Mouse (Mus musculus) stomach, embryonic 15.5 days (tissue): Measurements from ENCODE around the gene Gm20388. TPM values are rescaled to one million over a fixed set of nuclear protein-coding genes. Genes with fewer than 3 reads are reported as not detected.
"Not testable (repeated sequence)": the region's sequence is repeated elsewhere in the genome, so short reads cannot be mapped to it uniquely, and the experiment has no call there.

ENCODE experiments used
- ATAC-seq: fragments of 200-750 bp; cut with Nextera tagmentation; 2 replicates; pipeline ENCODE4 v1.8.0; 2017; ENCODE audit warnings: low read depth, moderate number of reproducible peaks, moderate TSS enrichment; ENCODE audit not compliant: insufficient read depth, low FRiP score
- H3K27ac ChIP-seq: fragments of 300-500 bp; sonication (generic); 2 replicates; pipeline ENCODE4 v1.5.1; 2015; ENCODE audit warnings: mild to moderate bottlenecking, inconsistent platforms
- H3K27me3 ChIP-seq: fragments of 300-500 bp; sonication (generic); replicated peaks from 2 replicates; pipeline ENCODE4 v1.6.1; 2015; ENCODE audit warnings: inconsistent platforms
- H3K36me3 ChIP-seq: fragments of 300-500 bp; sonication (generic); 2 replicates; pipeline ENCODE4 v1.6.1; 2015; ENCODE audit warnings: inconsistent platforms
- H3K4me1 ChIP-seq: fragments of 300-500 bp; sonication (generic); 2 replicates; pipeline ENCODE4 v1.6.1; 2015; ENCODE audit warnings: inconsistent platforms
- H3K4me2 ChIP-seq: fragments of 300-500 bp; sonication (generic); 2 replicates; pipeline ENCODE4 v1.6.1; 2015; ENCODE audit warnings: mild to moderate bottlenecking, inconsistent platforms
- H3K4me3 ChIP-seq: fragments of 300-500 bp; sonication (generic); replicated peaks from 2 replicates; pipeline ENCODE4 v1.5.1; 2015; ENCODE audit warnings: inconsistent platforms
- H3K9ac ChIP-seq: fragments of 300-500 bp; sonication (generic); 2 replicates; pipeline ENCODE4 v1.6.1; 2015; ENCODE audit warnings: inconsistent platforms
- H3K9me3 ChIP-seq: fragments of 300-500 bp; sonication (generic); 2 replicates; pipeline ENCODE4 v1.6.1; 2016; ENCODE audit warnings: inconsistent platforms
- WGBS: fragments of 180-500 bp; shearing (Covaris S2); methylation state at CpG from one replicate; pipeline ENCODE4 v1.1.7; 2015; 5-methylcytosine and 5-hydroxymethylcytosine counted together
- polyA plus RNA-seq: library from polyadenylated mRNA; unstranded; fragments of >200 nt; fragmentation: Nextera tagmentation; extraction: Ambion mirVana; gene quantifications from 2 replicates; pipeline ENCODE4 v1.2.1, GENCODE M21; 2015

Gene Gm20388
- polyA plus RNA-seq, 1 experiment from 2014 or later = not detected

- 30% methylated on average over 3 of the region's 3 CpGs for WGBS
- ATAC-seq = no peak
- H3K9ac ChIP-seq = no peak overlapping the region
- no peaks in the 10 kb centered on the region for H3K27me3 ChIP-seq
- no peak overlapping the region for H3K4me3 ChIP-seq
- H3K4me2 ChIP-seq = no peak overlapping the region
- H3K36me3 ChIP-seq = no peaks in the 10 kb centered on the region
- H3K27ac ChIP-seq = peak overlapping the region; percentile 86
- H3K9me3 ChIP-seq = no peaks in the 10 kb centered on the region
- H3K4me1 ChIP-seq = peaks cover 67% of the 10 kb centered on the region
Measured at GRCm38 (mm10) chr8:122320541-122320940, 2409.9 kb downstream of the Gm20388 start.

GRCm38 (mm10) chr8:122321455-122321921 is 2410.8 kb downstream of the Gm20388 start:
- no peak overlapping the region for H3K9ac ChIP-seq
- no peaks in the 10 kb centered on the region for H3K27me3 ChIP-seq
- peak overlapping the region; percentile 86 for H3K27ac ChIP-seq
- peak; percentile 76 for ATAC-seq
- peaks cover 74% of the 10 kb centered on the region for H3K4me1 ChIP-seq
- 60% methylated on average over 10 of the region's 10 CpGs for WGBS
- H3K4me3 ChIP-seq = no peak overlapping the region
- no peak overlapping the region for H3K4me2 ChIP-seq
- H3K36me3 ChIP-seq = no peaks in the 10 kb centered on the region
- H3K9me3 ChIP-seq = no peaks in the 10 kb centered on the region

GRCm38 (mm10) chr8:122322126-122322525 is 2411.5 kb downstream of the Gm20388 start:
- no peak overlapping the region for H3K4me3 ChIP-seq
- H3K27me3 ChIP-seq = no peaks in the 10 kb centered on the region
- H3K4me2 ChIP-seq = no peak overlapping the region
- no peaks in the 10 kb centered on the region for H3K9me3 ChIP-seq
- no peak overlapping the region for H3K9ac ChIP-seq
- peaks cover 70% of the 10 kb centered on the region for H3K4me1 ChIP-seq
- no peak for ATAC-seq
- peak overlapping the region; percentile 86 for H3K27ac ChIP-seq
- 73% methylated on average over 7 of the region's 7 CpGs for WGBS
- no peaks in the 10 kb centered on the region for H3K36me3 ChIP-seq

- Histone ChIP-seq H3K9me3 (no peaks in the 10 kb centered on the region), H3K4me2 (no peak overlapping the region), H3K27ac (peak overlapping the region; percentile 86), H3K27me3 (no peaks in the 10 kb centered on the region), H3K36me3 (no peaks in the 10 kb centered on the region; the same call in 1 of the 2 replicates), H3K4me1 (peaks cover 63% of the 10 kb centered on the region), H3K9ac (no peak overlapping the region), H3K4me3 (no peak overlapping the region)
- ATAC-seq = peak; percentile 34; the same call in 1 of the 2 replicates
- WGBS = 40% methylated on average over 11 of the region's 11 CpGs
Measured at GRCm38 (mm10) chr8:122322792-122323191, 2412.2 kb downstream of the Gm20388 start.

- not testable (repeated sequence) for H3K36me3 ChIP-seq, H3K27me3 ChIP-seq, H3K9ac ChIP-seq, H3K4me3 ChIP-seq, H3K9me3 ChIP-seq
- Histone ChIP-seq H3K4me2 (peak overlapping the region; percentile 26; the same call in 1 of the 2 replicates), H3K27ac (peak overlapping the region; percentile 86), H3K4me1 (peaks cover 53% of the 10 kb centered on the region)
- WGBS = 14% methylated on average over 10 of the region's 13 CpGs
- peak; percentile 44; the same call in 1 of the 2 replicates for ATAC-seq
Measured at GRCm38 (mm10) chr8:122323951-122324402, 2413.3 kb downstream of the Gm20388 start.

- H3K9ac ChIP-seq = no peak overlapping the region
- no peaks in the 10 kb centered on the region; the same call in 1 of the 2 replicates for H3K36me3 ChIP-seq
- ATAC-seq = no peak
- H3K4me2 ChIP-seq = no peak overlapping the region
- WGBS = 74% methylated on average over 2 of the region's 2 CpGs
- H3K4me1 ChIP-seq = peaks cover 55% of the 10 kb centered on the region
- H3K27me3 ChIP-seq = no peaks in the 10 kb centered on the region
- no peak overlapping the region for H3K4me3 ChIP-seq
- no peak overlapping the region for H3K27ac ChIP-seq
- no peaks in the 10 kb centered on the region for H3K9me3 ChIP-seq
Measured at GRCm38 (mm10) chr8:122325196-122325595, 2414.6 kb downstream of the Gm20388 start.

GRCm38 (mm10) chr8:122326114-122326542 is 2415.5 kb downstream of the Gm20388 start:
- Histone ChIP-seq H3K9ac (no peak overlapping the region), H3K9me3 (no peaks in the 10 kb centered on the region), H3K36me3 (no peaks in the 10 kb centered on the region; the same call in 1 of the 2 replicates), H3K4me3 (no peak overlapping the region), H3K4me2 (0 out of 2 replicates have a peak overlapping the region, but pooled peaks have one; percentile 5), H3K27ac (no peak overlapping the region), H3K4me1 (peaks cover 65% of the 10 kb centered on the region), H3K27me3 (no peaks in the 10 kb centered on the region)
- WGBS = 23% methylated on average over 14 of the region's 14 CpGs
- no peak for ATAC-seq

GRCm38 (mm10) chr8:122329072-122329471 is 2418.4 kb downstream of the Gm20388 start:
- H3K9ac ChIP-seq = no peak overlapping the region
- H3K9me3 ChIP-seq = no peaks in the 10 kb centered on the region
- peaks cover 45% of the 10 kb centered on the region for H3K4me1 ChIP-seq
- H3K4me2 ChIP-seq = no peak overlapping the region
- H3K27me3 ChIP-seq = no peaks in the 10 kb centered on the region
- no peak overlapping the region for H3K4me3 ChIP-seq
- peaks cover 5% of the 10 kb centered on the region; the same call in 1 of the 2 replicates for H3K36me3 ChIP-seq
- WGBS = 67% methylated on average over 8 of the region's 8 CpGs
- H3K27ac ChIP-seq = 0 out of 2 replicates have a peak overlapping the region, but pooled peaks have one; percentile 78
- no peak for ATAC-seq

- no peaks in the 10 kb centered on the region for H3K9me3 ChIP-seq
- H3K4me1 ChIP-seq = peaks cover 39% of the 10 kb centered on the region
- peaks cover 8% of the 10 kb centered on the region; the same call in 1 of the 2 replicates for H3K36me3 ChIP-seq
- peak; percentile 29; the same call in 1 of the 2 replicates for ATAC-seq
- H3K4me3 ChIP-seq = no peak overlapping the region
- H3K27ac ChIP-seq = peak overlapping the region; percentile 78
- 67% methylated on average over 22 of the region's 22 CpGs for WGBS
- no peaks in the 10 kb centered on the region for H3K27me3 ChIP-seq
- no peak overlapping the region for H3K4me2 ChIP-seq
- H3K9ac ChIP-seq = no peak overlapping the region
Measured at GRCm38 (mm10) chr8:122329553-122330239, 2419.1 kb downstream of the Gm20388 start.

GRCm38 (mm10) chr8:122330446-122331133 is 2419.9 kb downstream of the Gm20388 start:
- Histone ChIP-seq H3K4me2 (no peak overlapping the region), H3K4me3 (no peak overlapping the region), H3K4me1 (peaks cover 35% of the 10 kb centered on the region), H3K36me3 (peaks cover 15% of the 10 kb centered on the region; the same call in 1 of the 2 replicates), H3K9me3 (no peaks in the 10 kb centered on the region), H3K9ac (no peak overlapping the region), H3K27ac (peak overlapping the region; percentile 78), H3K27me3 (peaks cover 8% of the 10 kb centered on the region)
- ATAC-seq = peak; percentile 70; the same call in 1 of the 2 replicates
- WGBS = 67% methylated on average over 12 of the region's 12 CpGs

GRCm38 (mm10) chr8:122331134-122331523 is 2420.5 kb downstream of the Gm20388 start:
- Histone ChIP-seq H3K4me3 (no peak overlapping the region), H3K27ac (peak overlapping the region; percentile 67), H3K27me3 (peaks cover 13% of the 10 kb centered on the region), H3K4me1 (peaks cover 36% of the 10 kb centered on the region), H3K9ac (no peak overlapping the region), H3K4me2 (no peak overlapping the region), H3K36me3 (peaks cover 15% of the 10 kb centered on the region; the same call in 1 of the 2 replicates), H3K9me3 (no peaks in the 10 kb centered on the region)
- ATAC-seq = no peak
- WGBS = 51% methylated on average over 3 of the region's 3 CpGs
